Mouse (Mus musculus): ENCODE measurements around the gene Gm815. TPM values are rescaled to one million over a fixed set of nuclear protein-coding genes. Genes with fewer than 3 reads are reported as not detected.
A peak's percentile ranks its signal among the peaks of the same experiment; 100 is the strongest.

Gm815 gene
- polyA plus RNA-seq, 1 experiment from 2014 or later, result not detected

GRCm38 (mm10) chr19:26858427-26859194, 27.1 kb upstream of the Gm815 start:
- Histone ChIP-seq H3K27ac (no peak overlapping the region), H3K36me3 (no peaks in the 10 kb centered on the region), H3K27me3 (no peaks in the 10 kb centered on the region), H3K4me2 (replicated peaks) (no peak overlapping the region), H3K9me3 (no peaks in the 10 kb centered on the region), H3K4me1 (0 out of 2 replicates have a peak, but pooled peaks cover 6% of the 10 kb centered on the region), H3K4me3 (no peak overlapping the region), H3K9ac (no peak overlapping the region)
- WGBS, result 68% methylated on average over 12 of the region's 12 CpGs
- ATAC-seq (ENCODE audit: insufficient number of reproducible peaks, insufficient read depth, low FRiP score, low TSS enrichment), result no peak

GRCm38 (mm10) chr19:26859195-26859570, 26.5 kb upstream of the Gm815 start:
- H3K4me3 ChIP-seq, result no peak overlapping the region
- H3K9ac ChIP-seq, result no peak overlapping the region
- H3K36me3 ChIP-seq, result no peaks in the 10 kb centered on the region
- WGBS, result 62% methylated on average over 5 of the region's 5 CpGs
- no peak for ATAC-seq (ENCODE audit: insufficient number of reproducible peaks, insufficient read depth, low FRiP score, low TSS enrichment)
- no peaks in the 10 kb centered on the region for H3K27me3 ChIP-seq
- no peak overlapping the region for H3K27ac ChIP-seq
- no peaks in the 10 kb centered on the region for H3K9me3 ChIP-seq
- H3K4me1 ChIP-seq, result 0 out of 2 replicates have a peak, but pooled peaks cover 6% of the 10 kb centered on the region
- H3K4me2 ChIP-seq (replicated peaks), result no peak overlapping the region

DNA sequence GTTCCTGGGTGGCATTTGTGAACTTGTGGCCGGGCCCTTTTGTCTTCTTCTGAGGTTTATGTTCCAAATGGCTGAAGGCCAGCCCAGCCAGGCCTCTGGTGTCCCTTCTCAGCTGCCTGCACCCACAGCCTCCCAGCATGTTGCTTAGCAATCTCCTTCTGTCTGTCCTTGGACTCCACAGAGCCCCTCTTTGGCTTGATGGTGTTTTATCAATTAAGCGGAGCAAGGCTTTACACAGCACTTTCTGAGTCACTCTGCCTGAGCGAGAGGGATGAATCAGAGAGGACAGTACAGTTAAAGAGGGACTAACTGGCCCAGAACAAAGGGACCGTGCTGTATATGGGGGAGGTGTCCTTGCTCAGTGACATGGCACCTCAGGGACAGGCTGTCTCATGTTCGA, 22.0 kb upstream of the Gm815 start:
- no peak for ATAC-seq (ENCODE audit: insufficient number of reproducible peaks, insufficient read depth, low FRiP score, low TSS enrichment)
- Histone ChIP-seq H3K36me3 (no peaks in the 10 kb centered on the region), H3K4me3 (no peak overlapping the region), H3K9ac (no peak overlapping the region), H3K9me3 (no peaks in the 10 kb centered on the region), H3K4me2 (replicated peaks) (no peak overlapping the region), H3K27ac (no peak overlapping the region), H3K27me3 (no peaks in the 10 kb centered on the region), H3K4me1 (peaks cover 8% of the 10 kb centered on the region)
- WGBS, result 81% methylated on average over 5 of the region's 5 CpGs

DNA sequence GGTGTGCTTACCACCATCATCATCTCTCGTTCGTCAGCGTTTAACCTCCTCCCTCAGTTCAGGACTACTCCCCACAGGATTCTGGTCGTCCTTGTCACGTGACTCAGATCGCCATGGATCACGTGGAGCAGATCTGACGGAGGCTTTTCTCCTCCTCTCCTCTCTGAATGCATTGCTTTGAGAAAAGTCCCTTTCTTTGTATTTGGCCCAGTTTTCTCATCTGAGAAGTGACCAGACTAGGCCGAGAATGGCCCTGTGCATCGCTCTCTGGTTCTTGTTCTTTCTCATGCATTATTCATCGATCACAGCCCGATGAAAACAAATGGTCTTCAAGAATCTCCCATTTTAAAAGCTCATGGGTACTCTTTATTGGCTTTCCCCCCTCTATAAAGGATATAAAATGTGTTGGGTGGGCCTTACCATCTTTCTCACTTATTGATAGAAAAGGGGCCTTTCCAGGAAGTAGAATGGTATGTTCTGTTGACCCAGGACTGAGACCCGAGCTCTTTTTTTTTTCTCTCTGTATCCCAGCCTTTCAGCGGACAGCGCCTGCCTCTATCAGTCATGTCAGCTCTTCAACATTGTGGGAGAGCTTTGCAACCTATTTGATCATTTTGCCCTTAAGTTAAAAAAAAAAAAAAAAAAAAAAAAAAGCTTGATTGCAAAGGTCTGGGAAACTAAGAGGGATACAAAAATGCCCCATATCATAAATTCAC, 20.5 kb upstream of the Gm815 start:
- ATAC-seq (ENCODE audit: insufficient number of reproducible peaks, insufficient read depth, low FRiP score, low TSS enrichment), result no peak
- Histone ChIP-seq H3K4me3 (no peak overlapping the region), H3K9ac (no peak overlapping the region), H3K4me2 (replicated peaks) (no peak overlapping the region), H3K27me3 (no peaks in the 10 kb centered on the region), H3K36me3 (no peaks in the 10 kb centered on the region), H3K27ac (no peak overlapping the region), H3K4me1 (peaks cover 11% of the 10 kb centered on the region), H3K9me3 (no peaks in the 10 kb centered on the region)
- 87% methylated on average over 15 of the region's 15 CpGs for WGBS

DNA sequence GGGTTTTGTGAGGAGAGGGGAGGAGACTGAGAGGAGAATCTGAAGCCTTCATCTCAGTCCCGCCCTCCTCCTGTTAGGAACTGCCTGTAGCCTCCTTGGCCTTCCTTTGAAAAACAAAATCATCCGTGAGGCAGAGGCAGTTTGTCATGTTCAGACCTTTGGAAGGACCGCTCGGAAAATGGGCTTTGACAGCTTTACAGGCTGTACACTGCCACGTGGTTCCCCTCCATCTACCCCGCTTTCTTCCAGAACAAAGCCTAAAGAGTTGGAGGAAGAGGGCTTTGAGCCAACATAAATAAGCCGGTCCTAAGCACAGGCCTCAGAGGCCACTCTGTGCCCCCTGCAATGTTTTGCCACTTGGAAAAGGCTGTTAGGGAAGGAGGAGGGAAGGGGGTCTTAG, 19.9 kb upstream of the Gm815 start:
- 38% methylated on average over 7 of the region's 7 CpGs for WGBS
- no peaks in the 10 kb centered on the region for H3K9me3 ChIP-seq
- no peaks in the 10 kb centered on the region for H3K36me3 ChIP-seq
- H3K27me3 ChIP-seq, result no peaks in the 10 kb centered on the region
- H3K4me1 ChIP-seq, result peaks cover 16% of the 10 kb centered on the region
- H3K4me3 ChIP-seq, result no peak overlapping the region
- peak; percentile 66 for ATAC-seq (ENCODE audit: insufficient number of reproducible peaks, insufficient read depth, low FRiP score, low TSS enrichment)
- H3K9ac ChIP-seq, result no peak overlapping the region
- H3K27ac ChIP-seq, result 0 out of 2 replicates have a peak overlapping the region, but pooled peaks have one; percentile 52
- H3K4me2 ChIP-seq (replicated peaks), result no peak overlapping the region

GRCm38 (mm10) chr19:26869591-26869990, 16.1 kb upstream of the Gm815 start:
- Histone ChIP-seq H3K4me1 (peaks cover 16% of the 10 kb centered on the region), H3K36me3 (no peaks in the 10 kb centered on the region), H3K4me3 (no peak overlapping the region), H3K9me3 (no peaks in the 10 kb centered on the region), H3K27ac (no peak overlapping the region), H3K4me2 (replicated peaks) (no peak overlapping the region), H3K9ac (no peak overlapping the region), H3K27me3 (no peaks in the 10 kb centered on the region)
- 57% methylated on average over 3 of the region's 3 CpGs for WGBS
- ATAC-seq (ENCODE audit: insufficient number of reproducible peaks, insufficient read depth, low FRiP score, low TSS enrichment), result no peak

- H3K9ac ChIP-seq, result no peak overlapping the region
- WGBS, result 37% methylated on average over 7 of the region's 7 CpGs
- no peak overlapping the region for H3K4me3 ChIP-seq
- peak; percentile 58; the same call in 1 of the 2 replicates for ATAC-seq (ENCODE audit: insufficient number of reproducible peaks, insufficient read depth, low FRiP score, low TSS enrichment)
- H3K9me3 ChIP-seq, result no peaks in the 10 kb centered on the region
- H3K27me3 ChIP-seq, result no peaks in the 10 kb centered on the region
- no peaks in the 10 kb centered on the region for H3K36me3 ChIP-seq
- peaks cover 16% of the 10 kb centered on the region for H3K4me1 ChIP-seq
- H3K4me2 ChIP-seq (replicated peaks), result no peak overlapping the region
- 0 out of 2 replicates have a peak overlapping the region, but pooled peaks have one; percentile 41 for H3K27ac ChIP-seq
Measured at GRCm38 (mm10) chr19:26870280-26870679, 15.4 kb upstream of the Gm815 start.

- no peak overlapping the region for H3K4me2 ChIP-seq (replicated peaks)
- H3K4me3 ChIP-seq, result no peak overlapping the region
- H3K9me3 ChIP-seq, result no peaks in the 10 kb centered on the region
- no peaks in the 10 kb centered on the region for H3K27me3 ChIP-seq
- H3K9ac ChIP-seq, result no peak overlapping the region
- no peak for ATAC-seq (ENCODE audit: insufficient number of reproducible peaks, insufficient read depth, low FRiP score, low TSS enrichment)
- H3K4me1 ChIP-seq, result peaks cover 11% of the 10 kb centered on the region
- 42% methylated on average over 3 of the region's 3 CpGs for WGBS
- no peaks in the 10 kb centered on the region for H3K36me3 ChIP-seq
- no peak overlapping the region for H3K27ac ChIP-seq
Measured at GRCm38 (mm10) chr19:26871096-26871495, 14.6 kb upstream of the Gm815 start.

DNA sequence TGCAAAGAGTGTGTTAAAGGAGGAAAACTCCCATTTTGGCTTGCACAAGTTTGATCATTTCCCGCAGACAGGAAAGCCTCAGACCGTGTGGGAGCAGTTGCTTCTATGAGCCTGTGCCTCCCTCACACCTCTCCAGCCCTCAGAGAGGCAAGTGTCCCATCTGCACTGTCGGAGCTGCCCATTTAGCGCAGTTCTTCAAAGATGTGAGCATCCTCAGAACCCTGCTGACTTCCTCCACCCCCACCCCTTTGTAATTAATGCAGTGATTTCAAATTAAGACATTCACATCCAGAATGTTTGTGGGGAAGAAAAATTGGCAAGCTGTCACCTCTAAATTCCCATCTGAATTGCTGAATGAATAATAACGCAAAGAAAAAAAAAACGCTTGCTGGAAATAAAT, 12.8 kb upstream of the Gm815 start:
- no peak overlapping the region for H3K27ac ChIP-seq
- no peak overlapping the region for H3K4me2 ChIP-seq (replicated peaks)
- no peak overlapping the region for H3K4me3 ChIP-seq
- no peaks in the 10 kb centered on the region for H3K27me3 ChIP-seq
- H3K9me3 ChIP-seq, result no peaks in the 10 kb centered on the region
- no peak overlapping the region for H3K9ac ChIP-seq
- no peaks in the 10 kb centered on the region for H3K36me3 ChIP-seq
- WGBS, result 75% methylated on average over 6 of the region's 6 CpGs
- H3K4me1 ChIP-seq, result peaks cover 15% of the 10 kb centered on the region
- no peak for ATAC-seq (ENCODE audit: insufficient number of reproducible peaks, insufficient read depth, low FRiP score, low TSS enrichment)

GRCm38 (mm10) chr19:26875601-26876000, 10.1 kb upstream of the Gm815 start:
- 96% methylated on average over 6 of the region's 6 CpGs for WGBS

GRCm38 (mm10) chr19:26877180-26877775, 8.4 kb upstream of the Gm815 start:
- 14% methylated on average over 10 of the region's 10 CpGs for WGBS
- Histone ChIP-seq H3K9me3 (no peaks in the 10 kb centered on the region), H3K4me1 (peaks cover 5% of the 10 kb centered on the region; the same call in 1 of the 2 replicates), H3K4me2 (replicated peaks) (no peak overlapping the region), H3K27ac (no peak overlapping the region), H3K27me3 (no peaks in the 10 kb centered on the region), H3K36me3 (no peaks in the 10 kb centered on the region), H3K9ac (no peak overlapping the region), H3K4me3 (no peak overlapping the region)
- ATAC-seq (ENCODE audit: insufficient number of reproducible peaks, insufficient read depth, low FRiP score, low TSS enrichment), result no peak

More at GRCm38 (mm10) chr19:26875601-26876000, 10.1 kb upstream of the Gm815 start:
- H3K9me3 ChIP-seq, result no peaks in the 10 kb centered on the region
- peaks cover 5% of the 10 kb centered on the region; the same call in 1 of the 2 replicates for H3K4me1 ChIP-seq
- H3K36me3 ChIP-seq, result no peaks in the 10 kb centered on the region
- no peak overlapping the region for H3K9ac ChIP-seq
- H3K27me3 ChIP-seq, result no peaks in the 10 kb centered on the region
- ATAC-seq (ENCODE audit: insufficient number of reproducible peaks, insufficient read depth, low FRiP score, low TSS enrichment), result no peak
- H3K4me3 ChIP-seq, result no peak overlapping the region
- H3K4me2 ChIP-seq (replicated peaks), result no peak overlapping the region
- no peak overlapping the region for H3K27ac ChIP-seq

Measured in embryonic facial prominence, embryonic 12.5 days (tissue).